Mouse (Mus musculus): ENCODE measurements around the gene Abhd12. TPM values are rescaled to one million over a fixed set of nuclear protein-coding genes. Genes with fewer than 3 reads are reported as not detected.
"Not testable (repeated sequence)": the region's sequence is repeated elsewhere in the genome, so short reads cannot be mapped to it uniquely, and the experiment has no call there.

Gene Abhd12
- total RNA-seq, 2 experiments from 2014 or later, result 23.2 to 26.7 TPM

DNA sequence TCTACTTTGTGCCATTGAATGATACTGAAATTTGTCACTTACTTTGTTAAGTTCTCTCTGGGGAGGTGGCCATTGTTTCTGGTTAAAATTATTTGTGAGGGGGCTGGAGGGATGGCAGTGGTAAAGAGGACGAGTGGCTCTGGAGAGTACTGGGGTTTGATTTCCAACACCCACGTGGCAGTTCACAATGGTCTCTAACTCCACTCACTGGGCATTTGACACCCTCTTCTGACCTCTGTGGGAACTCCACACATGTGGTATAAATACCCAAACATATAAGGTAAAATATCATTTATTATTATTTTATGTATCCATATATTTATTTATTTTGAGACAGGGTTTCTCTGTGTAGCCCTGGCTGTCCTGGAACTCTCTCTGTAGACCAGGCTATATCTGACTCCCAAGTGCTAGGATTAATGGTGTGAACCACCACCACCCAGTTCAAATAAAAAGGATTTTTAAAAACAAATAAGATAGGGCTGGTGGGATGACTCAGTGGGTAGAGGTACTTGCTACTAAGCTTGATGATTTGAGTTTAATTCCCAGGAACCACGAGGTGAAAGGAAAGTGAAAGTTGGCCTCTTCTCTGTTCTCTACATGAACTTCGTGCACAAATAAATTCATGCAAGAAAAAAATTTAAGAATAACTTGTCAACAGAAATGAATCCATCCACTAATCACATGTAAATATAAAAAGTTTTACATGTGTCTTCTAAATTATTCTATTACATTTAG is 10.4 kb upstream of the Abhd12 start:
- DNase-seq, result no peak
- intact Hi-C loops (cut with DNase I; ENCODE audit: low total_unique reads), result no loop called here

DNA sequence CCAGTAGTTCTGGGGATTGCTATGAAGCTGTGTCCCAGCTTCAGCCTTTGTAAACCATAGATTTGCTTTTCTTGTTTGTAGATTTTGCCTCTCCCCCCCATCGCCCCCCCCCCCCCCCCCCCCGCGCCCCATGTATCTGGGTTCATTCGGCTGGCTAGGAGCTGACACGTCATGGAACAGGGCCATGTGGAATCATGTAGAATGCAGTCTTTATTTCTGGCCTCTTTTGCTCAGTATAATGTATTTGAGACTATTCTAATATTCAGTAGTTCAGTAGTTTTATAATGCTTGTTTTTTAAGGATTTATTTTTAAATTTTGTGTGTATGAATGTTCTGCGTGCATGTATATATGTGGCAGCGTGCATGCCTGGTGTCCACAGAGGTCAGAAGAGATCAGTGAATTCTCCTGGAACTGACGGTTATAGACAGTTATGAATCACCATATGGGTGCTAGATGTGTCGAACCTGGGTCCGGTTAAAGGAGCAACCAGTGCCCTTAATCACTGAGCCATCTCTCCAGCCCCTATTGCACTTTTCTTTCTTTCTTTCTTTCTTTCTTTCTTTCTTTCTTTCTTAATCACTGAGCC is 5.8 kb upstream of the Abhd12 start:
- intact Hi-C loops (cut with DNase I; ENCODE audit: low total_unique reads), result no loop called here
- DNase-seq, result no peak

DNA sequence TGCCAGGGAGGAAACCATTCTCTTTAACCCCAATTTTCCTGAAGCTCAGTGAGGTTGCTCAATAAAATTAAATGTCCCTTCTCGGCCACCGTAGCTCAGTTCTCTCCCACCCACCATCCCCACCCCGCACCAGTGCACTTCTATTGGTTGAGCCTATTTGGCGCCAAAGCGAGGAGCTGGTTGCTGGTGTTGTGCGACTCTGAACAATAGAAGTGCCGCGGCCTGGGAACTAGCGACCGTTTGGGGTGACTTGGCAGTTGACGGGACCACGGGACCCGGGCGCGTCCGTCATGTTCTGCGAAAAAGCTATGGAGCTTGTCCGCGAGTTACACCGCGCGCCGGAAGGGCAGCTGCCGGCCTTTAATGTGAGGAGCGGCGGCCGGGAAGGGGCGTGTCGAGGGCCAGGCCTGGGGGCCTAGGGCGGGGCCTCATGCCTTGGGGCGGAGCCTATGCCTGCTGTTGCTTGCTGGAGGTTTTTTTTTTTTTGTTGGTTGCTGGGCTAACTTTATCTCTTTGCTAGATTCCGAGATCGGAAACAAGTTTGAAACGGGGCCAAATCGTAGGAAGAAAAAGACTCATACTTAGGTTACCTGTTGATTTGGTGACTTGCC is 5.0 kb upstream of the Abhd12 start:
- DNase-seq, result peak; percentile 94
- intact Hi-C loops (cut with DNase I; ENCODE audit: low total_unique reads), result loop anchor here (5.0 to 10.0 kb wide), 2 partner anchors 125 to 237 kb away; partner anchors contain the start of gene Pygb

DNA sequence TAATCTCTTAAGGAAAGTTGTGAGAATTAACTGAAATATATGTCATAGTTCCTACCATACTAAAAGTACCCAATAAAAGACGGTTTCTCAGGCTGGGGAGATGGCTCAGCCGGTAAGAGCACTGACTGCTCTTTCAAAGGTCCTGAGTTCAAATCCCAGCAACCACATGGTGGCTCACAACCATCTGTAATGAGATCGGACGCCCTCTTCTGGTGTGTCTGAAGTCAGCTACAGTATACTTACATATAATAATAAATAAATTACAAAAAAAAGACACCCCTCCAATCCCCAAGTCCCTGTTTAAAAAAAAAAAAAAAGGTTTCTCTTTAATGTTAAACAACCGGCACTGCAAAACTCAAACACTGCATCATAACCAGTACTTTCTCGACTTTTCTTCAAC is 4.3 kb upstream of the Abhd12 start:
- intact Hi-C loops (cut with DNase I; ENCODE audit: low total_unique reads), result loop anchor here (5.0 to 10.0 kb wide), 2 partner anchors 124 to 237 kb away; partner anchors contain the start of gene Pygb

DNA sequence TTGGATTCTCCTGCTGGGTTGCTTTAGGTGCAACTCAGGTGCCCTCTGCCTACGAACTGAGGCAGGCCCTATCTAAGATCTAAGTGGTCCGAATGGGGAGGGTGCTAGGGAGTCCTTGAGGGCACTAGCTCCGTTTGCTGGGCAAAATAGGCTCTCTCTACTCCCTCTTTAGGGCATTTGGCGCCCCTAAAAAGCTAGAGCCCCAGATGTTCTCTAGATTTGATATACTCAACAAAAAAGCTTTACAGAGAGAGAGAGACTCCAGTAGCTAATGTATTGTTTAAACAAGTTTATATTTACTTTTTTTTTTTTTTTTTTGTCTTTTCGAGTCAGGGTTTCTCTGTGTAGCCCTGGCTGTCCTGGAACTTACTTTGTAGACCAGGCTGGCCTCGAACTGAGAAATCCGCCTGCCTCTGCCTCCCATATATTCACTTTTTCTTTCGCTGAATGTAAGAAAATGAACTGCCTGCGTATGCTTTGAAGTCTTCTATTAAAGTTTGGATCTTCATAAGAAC is 452 bp upstream of the Abhd12 start, which contains the start of gene Gins1:
Gene Gins1, plus strand, starts transcription at position 465 of the 515 bp plus-strand sequence.
- no peak for DNase-seq
- intact Hi-C loops (cut with DNase I; ENCODE audit: low total_unique reads), result loop anchor here (5.0 to 10.0 kb wide), 2 partner anchors 120 to 233 kb away; partner anchors contain the start of gene Pygb

More for the DNA sequence above, 4.3 kb upstream of the Abhd12 start:
- DNase-seq, result not testable (repeated sequence)

DNA sequence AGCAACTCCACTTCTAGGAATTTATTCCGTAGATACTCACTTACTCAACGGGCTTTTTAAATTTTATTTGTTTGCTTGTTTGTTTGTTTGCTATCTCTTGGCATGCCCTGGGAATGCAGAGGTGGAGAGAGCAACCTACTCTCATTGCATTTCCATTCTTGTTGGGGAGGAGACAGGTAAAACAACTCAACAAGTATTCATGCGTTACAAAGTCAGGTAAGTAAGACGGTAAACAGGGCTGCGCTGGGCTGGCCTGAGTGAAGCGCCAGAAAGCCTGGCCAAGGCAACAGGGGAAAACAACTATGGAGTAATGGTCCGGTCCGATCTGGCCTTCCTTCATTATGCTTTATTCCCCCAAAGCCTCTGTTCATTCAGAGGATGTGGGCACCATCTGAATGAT is 2.2 kb downstream of the Abhd12 start:
- no peak for DNase-seq
- intact Hi-C loops (cut with DNase I; ENCODE audit: low total_unique reads), result loop anchor here (10.0 kb wide), 1 partner anchor 118 kb away; the partner anchor contains the start of gene Pygb

DNA sequence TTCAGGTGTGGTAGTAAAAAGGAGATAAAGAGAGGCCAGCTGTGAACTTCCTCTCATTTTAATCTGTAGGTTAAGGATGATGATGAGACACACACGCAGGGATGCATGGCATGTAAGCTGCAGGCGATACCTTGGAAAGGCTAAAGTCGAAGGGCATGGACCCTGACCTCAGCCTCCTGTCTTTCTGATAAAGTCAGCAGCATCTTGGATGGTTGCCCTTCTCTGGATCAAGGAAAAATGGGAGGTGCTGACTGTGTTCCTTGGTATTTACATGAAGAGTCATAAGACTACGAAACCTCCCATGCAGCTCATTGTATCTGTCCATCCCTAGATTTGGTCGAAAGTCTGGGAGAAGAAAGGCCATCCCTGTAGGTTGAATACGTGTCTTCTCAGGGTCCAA is 4.2 kb downstream of the Abhd12 start:
- intact Hi-C loops (cut with DNase I; ENCODE audit: low total_unique reads), result loop anchor here (10.0 kb wide), 1 partner anchor 116 kb away; the partner anchor contains the start of gene Pygb

DNA sequence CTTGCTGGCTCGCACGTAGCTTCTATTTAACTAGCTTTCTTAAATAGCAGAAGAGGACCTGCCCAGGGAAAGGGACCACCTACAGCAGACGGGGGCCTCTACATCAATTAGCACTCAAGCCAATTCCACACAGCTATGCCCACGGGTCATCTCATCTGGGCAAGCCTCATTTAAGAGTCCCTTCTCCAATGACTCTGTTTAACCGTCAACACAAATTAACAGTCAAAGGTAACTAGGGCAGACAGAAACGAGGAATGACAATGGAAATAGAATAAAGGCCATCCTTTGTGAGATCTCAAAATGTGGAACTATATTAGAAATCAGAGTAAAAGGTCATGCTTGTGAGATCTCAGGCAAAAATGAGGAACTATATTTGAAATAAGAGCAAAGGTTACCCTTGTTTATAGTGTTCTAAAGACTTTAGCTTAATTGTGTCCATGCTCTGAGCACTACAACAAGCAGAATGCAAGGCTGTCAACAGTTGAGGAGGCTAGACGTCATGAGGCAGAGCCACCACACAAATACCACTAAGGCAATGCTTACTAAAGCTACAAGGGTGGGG is 8.8 kb downstream of the Abhd12 start:
- no peak for DNase-seq
- intact Hi-C loops (cut with DNase I; ENCODE audit: low total_unique reads), result no loop called here

More for the DNA sequence above, 4.2 kb downstream of the Abhd12 start:
- DNase-seq, result no peak

DNA sequence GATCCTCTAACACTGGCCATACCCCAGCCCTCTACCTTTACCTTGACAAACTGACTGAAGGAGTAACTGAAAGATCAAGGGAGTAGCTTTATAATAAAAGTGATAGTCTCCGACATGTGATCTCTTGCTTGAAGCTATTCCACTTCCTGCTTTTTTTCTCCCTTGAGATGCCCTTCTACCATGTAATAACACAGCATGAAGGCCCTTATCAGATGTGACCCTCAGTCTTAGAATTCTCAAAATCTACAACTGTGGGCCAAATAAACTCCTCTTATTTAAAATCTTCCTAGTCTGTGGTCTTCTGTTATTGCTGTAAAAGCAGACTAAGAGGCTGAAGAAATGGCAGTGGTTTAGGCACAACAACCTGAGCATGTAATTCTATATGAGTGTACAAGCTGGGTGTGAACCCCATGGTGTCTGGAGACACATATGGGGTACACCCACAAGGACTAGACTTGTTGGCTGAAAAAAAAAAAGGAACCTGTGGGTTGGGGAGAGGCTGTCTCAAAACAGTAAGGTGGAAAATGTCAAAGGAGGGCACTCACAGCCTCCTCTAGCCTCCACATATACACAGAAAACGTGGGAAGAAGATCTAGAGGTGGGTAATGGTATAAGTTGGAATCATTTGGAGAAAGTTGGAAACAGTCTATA is 9.8 kb downstream of the Abhd12 start:
- DNase-seq, result no peak
- intact Hi-C loops (cut with DNase I; ENCODE audit: low total_unique reads), result no loop called here

DNA sequence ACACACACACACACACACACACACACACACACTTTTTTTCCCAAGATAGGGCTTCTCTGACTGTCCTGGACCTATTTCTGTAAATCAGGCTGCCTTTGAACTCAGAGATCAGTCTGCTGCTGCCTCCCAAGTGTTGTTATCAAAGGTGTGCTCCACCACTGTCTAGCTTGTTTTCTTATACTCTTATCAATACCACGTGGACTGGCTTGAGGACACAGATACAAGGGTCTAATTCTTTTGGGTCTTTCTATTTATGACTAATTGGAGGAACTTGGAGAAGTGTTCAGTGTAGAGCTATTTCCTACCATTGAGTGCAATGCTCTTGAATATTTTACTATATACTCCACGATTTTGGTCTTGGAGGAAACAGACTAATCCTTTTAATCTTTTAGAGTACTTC is 17.2 kb downstream of the Abhd12 start:
- intact Hi-C loops (cut with DNase I; ENCODE audit: low total_unique reads), result no loop called here
- DNase-seq, result no peak

DNA sequence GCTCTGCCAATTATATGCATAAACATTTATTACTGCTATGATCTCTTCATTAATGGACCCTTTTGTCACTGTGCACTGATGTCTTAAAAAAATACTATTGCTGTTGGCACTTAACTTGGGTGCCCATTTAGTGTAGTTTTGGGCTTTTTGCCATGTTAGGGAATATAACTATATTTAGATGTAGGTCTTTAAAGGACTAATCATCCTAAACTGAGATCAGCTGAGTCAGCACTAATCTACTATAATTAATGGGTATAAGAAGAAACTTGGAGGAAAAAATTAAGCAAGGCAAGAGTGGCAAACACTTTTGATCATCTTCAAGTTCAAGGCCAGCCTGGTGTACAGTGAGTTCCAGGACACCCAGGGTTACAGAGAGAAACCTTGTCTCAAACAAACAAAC is 18.2 kb downstream of the Abhd12 start:
- intact Hi-C loops (cut with DNase I; ENCODE audit: low total_unique reads), result no loop called here

DNA sequence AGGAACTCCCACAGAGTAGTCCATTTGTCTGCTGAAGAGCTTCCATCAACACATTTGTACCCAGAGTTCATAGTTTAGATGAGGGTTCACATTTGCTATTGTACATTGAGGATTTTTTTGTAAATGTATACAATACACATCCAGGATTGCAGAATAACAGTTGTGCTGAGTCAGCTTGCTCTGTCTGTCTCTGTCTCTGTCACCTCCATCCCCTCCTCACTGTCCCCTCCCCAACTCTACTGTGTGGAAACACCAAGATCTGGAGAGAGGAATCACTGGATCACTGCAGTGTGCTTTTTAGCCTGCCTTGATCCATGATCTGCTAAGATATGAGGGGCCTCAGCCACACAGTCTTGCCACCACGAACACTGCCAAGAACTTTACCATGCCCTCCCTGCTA is 18.7 kb downstream of the Abhd12 start:
- intact Hi-C loops (cut with DNase I; ENCODE audit: low total_unique reads), result no loop called here
- no peak for DNase-seq

More for the DNA sequence above, 18.2 kb downstream of the Abhd12 start:
- DNase-seq, result no peak

DNA sequence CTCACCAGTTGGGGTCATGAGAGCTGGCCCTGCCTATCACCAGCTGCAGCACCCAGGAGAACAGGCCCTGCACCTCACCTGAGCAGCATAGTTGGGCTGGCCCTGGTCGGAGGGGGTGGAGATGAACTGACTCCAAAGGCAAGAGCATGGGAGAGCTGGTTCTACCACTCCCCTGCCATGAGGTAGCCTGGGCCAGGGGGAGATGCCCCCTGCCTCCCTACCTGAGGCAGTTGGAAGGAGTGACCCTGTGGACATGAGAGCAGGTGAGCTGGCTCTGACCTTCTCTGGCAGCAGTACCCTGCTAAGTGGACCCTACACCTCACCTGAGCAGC is 19.8 kb downstream of the Abhd12 start:
- no peak for DNase-seq
- intact Hi-C loops (cut with DNase I; ENCODE audit: low total_unique reads), result no loop called here

DNA sequence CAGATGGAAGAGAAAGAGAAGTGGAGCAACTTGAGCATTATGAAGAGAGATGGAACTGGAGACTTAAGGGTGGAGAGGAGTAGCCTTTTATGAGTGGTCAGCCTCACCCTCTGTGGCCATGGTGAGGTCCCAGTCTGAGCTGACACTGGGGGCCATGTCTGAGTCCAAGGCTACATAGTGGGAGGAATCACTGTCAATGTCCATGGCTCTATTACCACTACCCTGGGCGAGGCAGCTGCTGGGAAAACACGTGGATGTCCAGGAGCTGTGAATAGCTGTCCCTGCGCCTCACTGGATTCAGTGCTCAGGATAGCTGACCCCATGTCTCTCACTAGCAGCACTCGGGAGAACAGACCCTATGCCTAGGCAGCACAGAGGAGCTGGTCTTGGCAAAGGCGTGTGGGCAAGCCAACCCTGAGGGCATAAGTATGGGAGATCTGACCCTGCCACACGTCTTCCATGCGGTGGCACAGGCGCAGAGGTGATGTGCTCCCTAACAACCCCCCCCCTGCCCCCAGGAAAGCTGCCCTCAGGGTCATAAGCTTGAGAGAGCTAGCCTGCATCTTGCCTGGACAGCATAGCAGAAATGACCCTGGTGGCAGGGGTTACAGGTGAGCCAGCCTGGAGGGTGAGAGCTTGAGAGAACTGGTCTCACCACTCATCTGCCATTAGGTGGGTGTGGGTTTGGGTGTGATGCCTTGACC is 20.3 kb downstream of the Abhd12 start:
- intact Hi-C loops (cut with DNase I; ENCODE audit: low total_unique reads), result no loop called here
- no peak for DNase-seq

DNA sequence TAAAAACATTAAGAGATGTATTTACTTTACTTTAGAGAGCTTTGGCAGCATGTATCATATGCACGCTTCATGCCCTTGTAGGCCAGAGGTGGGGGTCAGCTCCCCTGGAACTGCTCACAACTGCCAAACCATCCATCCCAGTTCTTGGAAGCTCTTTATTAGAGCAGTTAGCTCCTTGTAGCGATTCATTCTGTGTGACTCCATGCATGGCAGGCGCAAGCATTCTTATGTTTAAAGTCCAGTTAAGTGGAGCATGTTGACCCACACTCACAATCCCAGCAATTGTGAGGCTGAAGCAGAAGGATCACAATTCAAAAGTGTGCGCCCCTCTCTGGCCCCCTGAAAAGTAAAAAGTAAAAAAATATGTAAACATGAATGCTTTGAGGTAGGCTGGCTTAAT is 27.0 kb downstream of the Abhd12 start:
- no peak for DNase-seq

DNA sequence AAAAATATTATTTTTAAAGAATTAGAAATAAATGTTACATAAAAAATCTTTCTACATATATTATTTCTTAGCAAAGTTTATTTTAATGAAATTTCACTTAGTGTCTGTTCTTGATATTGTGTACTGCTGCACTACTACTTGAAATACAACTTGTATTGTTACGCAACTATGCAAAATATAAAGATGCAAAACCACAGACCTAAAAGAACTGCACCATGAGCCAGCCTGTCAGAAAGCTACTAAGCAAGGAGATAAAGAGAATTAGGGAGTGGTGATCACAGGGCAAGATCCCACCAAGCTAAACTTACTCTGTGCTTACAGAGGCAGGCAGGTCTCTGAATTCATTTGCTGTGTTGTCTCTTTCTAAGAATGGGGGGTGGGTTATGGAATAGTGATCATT is 29.3 kb downstream of the Abhd12 start:
- intact Hi-C loops (cut with DNase I; ENCODE audit: low total_unique reads), result no loop called here
- DNase-seq, result no peak

More for the DNA sequence above, 27.0 kb downstream of the Abhd12 start:
- intact Hi-C loops (cut with DNase I; ENCODE audit: low total_unique reads), result no loop called here

DNA sequence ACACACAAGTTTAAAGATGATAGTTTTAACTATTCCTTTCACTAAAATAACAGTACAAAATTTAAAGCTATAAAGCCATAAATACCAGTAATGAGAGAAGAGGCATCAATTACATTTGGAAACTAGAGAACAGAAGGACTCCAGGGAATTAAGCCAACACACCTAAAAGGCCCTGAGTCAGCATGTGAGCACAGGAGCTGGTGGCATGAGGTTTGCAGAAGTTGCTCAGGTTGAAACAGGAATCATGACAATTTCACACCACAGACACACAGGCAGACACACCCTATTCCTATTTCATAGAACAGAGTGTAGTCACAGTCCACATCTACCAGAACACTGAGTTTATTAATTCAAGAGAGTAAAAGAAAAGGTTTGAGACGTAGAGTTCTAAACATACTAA is 30.0 kb downstream of the Abhd12 start:
- DNase-seq, result no peak
- intact Hi-C loops (cut with DNase I; ENCODE audit: low total_unique reads), result no loop called here

DNA sequence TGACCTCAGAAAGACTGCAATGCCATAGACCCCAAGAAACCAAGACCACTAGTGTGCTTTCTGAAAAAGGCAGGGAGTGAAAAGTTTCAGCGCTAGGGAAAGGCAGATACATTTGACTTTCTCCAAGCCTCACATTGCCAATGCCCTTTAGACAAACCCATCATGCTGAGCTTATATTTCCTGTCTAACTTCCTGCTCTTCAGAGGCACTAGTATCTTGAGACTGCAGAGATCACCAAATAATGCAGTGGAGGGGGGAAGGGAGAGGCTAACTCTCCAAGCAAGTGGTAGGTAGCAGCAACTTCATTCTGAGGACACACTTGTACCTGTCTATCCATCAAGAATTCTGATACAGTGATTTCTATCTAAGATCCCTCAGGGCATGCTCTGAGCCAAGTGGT is 35.1 kb downstream of the Abhd12 start:
- DNase-seq, result no peak
- intact Hi-C loops (cut with DNase I; ENCODE audit: low total_unique reads), result no loop called here

DNA sequence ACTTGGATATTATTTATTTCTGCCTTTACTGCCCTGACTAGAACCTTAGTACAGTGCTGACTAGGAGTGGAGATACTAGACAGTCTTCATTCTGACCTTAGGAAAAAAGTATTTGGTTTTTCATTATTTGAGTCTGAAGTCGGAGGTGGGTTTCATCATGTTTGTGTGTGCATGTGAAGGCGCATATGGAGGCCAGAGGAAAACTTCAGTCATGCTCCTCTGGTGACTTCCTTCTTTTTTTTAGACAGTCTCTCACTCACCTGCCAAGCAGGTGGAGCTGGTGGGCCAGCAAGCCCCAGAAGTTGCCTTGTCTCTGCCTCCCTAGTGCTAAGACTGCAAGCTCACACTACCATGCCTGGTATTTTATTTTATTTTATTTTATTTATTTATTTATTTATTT is 37.5 kb downstream of the Abhd12 start:
- intact Hi-C loops (cut with DNase I; ENCODE audit: low total_unique reads), result no loop called here
- DNase-seq, result no peak

Data from gastrocnemius, postnatal 14 days (tissue).